Mouse (Mus musculus) forebrain, embryonic 13.5 days (tissue): ENCODE measurements around the gene Nfe2l3. TPM values are rescaled to one million over a fixed set of nuclear protein-coding genes. Genes with fewer than 3 reads are reported as not detected.
A peak's percentile ranks its signal among the peaks of the same experiment; 100 is the strongest.

ENCODE experiments used
- ATAC-seq: fragments of 200-750 bp; cut with Nextera tagmentation; 2 replicates; pipeline ENCODE4 v1.8.0; 2017
- H3K27ac ChIP-seq: fragments of 300-500 bp; sonication (generic); 2 replicates; pipeline ENCODE4 v1.5.1; 2015; ENCODE audit warnings: inconsistent platforms, mild to moderate bottlenecking, moderate library complexity
- H3K27me3 ChIP-seq: fragments of 300-500 bp; sonication (generic); 2 replicates; pipeline ENCODE4 v1.6.1; 2015; ENCODE audit warnings: mild to moderate bottlenecking, inconsistent platforms
- H3K36me3 ChIP-seq: fragments of 300-500 bp; sonication (generic); 2 replicates; pipeline ENCODE4 v1.6.1; 2015; ENCODE audit warnings: mild to moderate bottlenecking, inconsistent platforms; ENCODE audit not compliant: poor library complexity, severe bottlenecking
- H3K4me1 ChIP-seq: fragments of 300-500 bp; sonication (generic); 2 replicates; pipeline ENCODE4 v1.6.1; 2015; ENCODE audit warnings: inconsistent platforms
- H3K4me2 ChIP-seq: fragments of 300-500 bp; sonication (generic); 2 replicates; pipeline ENCODE4 v1.6.1; 2015; ENCODE audit warnings: inconsistent platforms, mild to moderate bottlenecking, moderate library complexity
- H3K4me3 ChIP-seq: fragments of 300-500 bp; sonication (generic); 2 replicates; pipeline ENCODE4 v1.5.1; 2015; ENCODE audit warnings: mild to moderate bottlenecking, inconsistent platforms
- H3K9ac ChIP-seq: fragments of 300-500 bp; sonication (generic); 2 replicates; pipeline ENCODE4 v1.6.1; 2015; ENCODE audit warnings: mild to moderate bottlenecking, inconsistent platforms
- H3K9me3 ChIP-seq: fragments of 300-500 bp; sonication (generic); replicated peaks from 2 replicates; pipeline ENCODE4 v1.6.1; 2016; ENCODE audit warnings: inconsistent platforms
- WGBS: fragments of 180-500 bp; shearing (Covaris S2); methylation state at CpG from one replicate; pipeline ENCODE4 v1.1.7; 2015; 5-methylcytosine and 5-hydroxymethylcytosine counted together
- polyA plus RNA-seq: library from polyadenylated mRNA; unstranded; fragments of >200 nt; fragmentation: Nextera tagmentation; extraction: Ambion mirVana; gene quantifications from 2 replicates; pipeline ENCODE4 v1.2.1, GENCODE M21; 2015

Nfe2l3 gene
- polyA plus RNA-seq, 1 experiment from 2014 or later: 3.8 TPM

GRCm38 (mm10) chr6:51404502-51404901 lies 28.0 kb upstream of the Nfe2l3 start:
- no peak for ATAC-seq
- H3K36me3 ChIP-seq: no peaks in the 10 kb centered on the region
- no peak overlapping the region for H3K4me3 ChIP-seq
- no peaks in the 10 kb centered on the region for H3K4me1 ChIP-seq
- H3K27me3 ChIP-seq: no peaks in the 10 kb centered on the region
- WGBS: 83% methylated on average over 4 of the region's 4 CpGs
- no peaks in the 10 kb centered on the region for H3K9me3 ChIP-seq
- no peak overlapping the region for H3K4me2 ChIP-seq
- no peak overlapping the region for H3K9ac ChIP-seq
- H3K27ac ChIP-seq: no peak overlapping the region

GRCm38 (mm10) chr6:51416433-51416832 lies 16.0 kb upstream of the Nfe2l3 start:
- H3K4me2 ChIP-seq: no peak overlapping the region
- WGBS: 64% methylated on average over 1 of the region's 1 CpGs
- no peak for ATAC-seq
- no peak overlapping the region for H3K9ac ChIP-seq
- no peaks in the 10 kb centered on the region for H3K36me3 ChIP-seq
- H3K4me1 ChIP-seq: no peaks in the 10 kb centered on the region
- H3K9me3 ChIP-seq: peaks cover 3% of the 10 kb centered on the region
- H3K27me3 ChIP-seq: no peaks in the 10 kb centered on the region
- no peak overlapping the region for H3K4me3 ChIP-seq
- H3K27ac ChIP-seq: no peak overlapping the region

- Histone ChIP-seq H3K4me3 (no peak overlapping the region), H3K9ac (no peak overlapping the region), H3K36me3 (no peaks in the 10 kb centered on the region), H3K27ac (no peak overlapping the region), H3K27me3 (no peaks in the 10 kb centered on the region), H3K9me3 (peaks cover 3% of the 10 kb centered on the region), H3K4me2 (no peak overlapping the region), H3K4me1 (no peaks in the 10 kb centered on the region)
- 87% methylated on average over 4 of the region's 4 CpGs for WGBS
- ATAC-seq: no peak
Measured at GRCm38 (mm10) chr6:51417306-51417936, 15.0 kb upstream of the Nfe2l3 start.

GRCm38 (mm10) chr6:51423466-51424122 lies 8.9 kb upstream of the Nfe2l3 start:
- no peak overlapping the region for H3K9ac ChIP-seq
- H3K4me2 ChIP-seq: no peak overlapping the region
- H3K27ac ChIP-seq: no peak overlapping the region
- no peak overlapping the region for H3K4me3 ChIP-seq
- no peak for ATAC-seq
- H3K36me3 ChIP-seq: no peaks in the 10 kb centered on the region
- H3K9me3 ChIP-seq: peaks cover 4% of the 10 kb centered on the region; the same call in 1 of the 2 replicates
- WGBS: 56% methylated on average over 11 of the region's 11 CpGs
- H3K4me1 ChIP-seq: no peaks in the 10 kb centered on the region
- H3K27me3 ChIP-seq: no peaks in the 10 kb centered on the region

- H3K4me2 ChIP-seq: no peak overlapping the region
- no peaks in the 10 kb centered on the region for H3K4me1 ChIP-seq
- no peaks in the 10 kb centered on the region for H3K27me3 ChIP-seq
- H3K27ac ChIP-seq: no peak overlapping the region
- WGBS: 95% methylated on average over 2 of the region's 2 CpGs
- ATAC-seq: no peak
- no peaks in the 10 kb centered on the region for H3K36me3 ChIP-seq
- H3K9me3 ChIP-seq: peaks cover 4% of the 10 kb centered on the region; the same call in 1 of the 2 replicates
- H3K9ac ChIP-seq: no peak overlapping the region
- no peak overlapping the region for H3K4me3 ChIP-seq
Measured at GRCm38 (mm10) chr6:51424537-51424936, 7.9 kb upstream of the Nfe2l3 start.

- Histone ChIP-seq H3K27me3 (peaks cover 42% of the 10 kb centered on the region), H3K4me2 (peak overlapping the region; percentile 89), H3K36me3 (no peaks in the 10 kb centered on the region), H3K27ac (no peak overlapping the region), H3K9me3 (no peaks in the 10 kb centered on the region), H3K9ac (no peak overlapping the region), H3K4me1 (peaks cover 21% of the 10 kb centered on the region), H3K4me3 (no peak overlapping the region)
- no peak for ATAC-seq
- WGBS: 32% methylated on average over 7 of the region's 7 CpGs
Measured at GRCm38 (mm10) chr6:51434270-51434669, 1.8 kb downstream of the Nfe2l3 start.

- Histone ChIP-seq H3K9ac (no peak overlapping the region), H3K4me2 (no peak overlapping the region), H3K4me3 (no peak overlapping the region), H3K9me3 (no peaks in the 10 kb centered on the region), H3K27me3 (peaks cover 27% of the 10 kb centered on the region), H3K27ac (no peak overlapping the region), H3K36me3 (no peaks in the 10 kb centered on the region), H3K4me1 (peaks cover 15% of the 10 kb centered on the region)
- 85% methylated on average over 4 of the region's 4 CpGs for WGBS
- no peak for ATAC-seq
Measured at GRCm38 (mm10) chr6:51437665-51438064, 5.2 kb downstream of the Nfe2l3 start.

GRCm38 (mm10) chr6:51438826-51439330 lies 6.4 kb downstream of the Nfe2l3 start:
- WGBS: 86% methylated on average over 9 of the region's 9 CpGs

GRCm38 (mm10) chr6:51442191-51442835 lies 9.8 kb downstream of the Nfe2l3 start:
- H3K9me3 ChIP-seq: no peaks in the 10 kb centered on the region
- no peak for ATAC-seq
- H3K27me3 ChIP-seq: no peaks in the 10 kb centered on the region
- H3K4me3 ChIP-seq: no peak overlapping the region
- no peak overlapping the region for H3K4me2 ChIP-seq
- no peak overlapping the region for H3K27ac ChIP-seq
- 61% methylated on average over 9 of the region's 9 CpGs for WGBS
- no peaks in the 10 kb centered on the region for H3K36me3 ChIP-seq
- no peak overlapping the region for H3K9ac ChIP-seq
- no peaks in the 10 kb centered on the region for H3K4me1 ChIP-seq

More at GRCm38 (mm10) chr6:51438826-51439330, 6.4 kb downstream of the Nfe2l3 start:
- Histone ChIP-seq H3K9ac (no peak overlapping the region), H3K4me1 (0 out of 2 replicates have a peak, but pooled peaks cover 4% of the 10 kb centered on the region), H3K27ac (no peak overlapping the region), H3K9me3 (no peaks in the 10 kb centered on the region), H3K4me2 (no peak overlapping the region), H3K27me3 (peaks cover 15% of the 10 kb centered on the region), H3K36me3 (no peaks in the 10 kb centered on the region), H3K4me3 (no peak overlapping the region)
- ATAC-seq: no peak

GRCm38 (mm10) chr6:51452927-51453503 lies 20.5 kb downstream of the Nfe2l3 start:
- ATAC-seq: no peak
- H3K4me2 ChIP-seq: no peak overlapping the region
- H3K27me3 ChIP-seq: no peaks in the 10 kb centered on the region
- no peak overlapping the region for H3K27ac ChIP-seq
- WGBS: 78% methylated on average over 7 of the region's 7 CpGs
- no peaks in the 10 kb centered on the region for H3K4me1 ChIP-seq
- H3K9ac ChIP-seq: no peak overlapping the region
- no peaks in the 10 kb centered on the region; the same call in 1 of the 2 replicates for H3K36me3 ChIP-seq
- H3K4me3 ChIP-seq: no peak overlapping the region
- no peaks in the 10 kb centered on the region for H3K9me3 ChIP-seq

GRCm38 (mm10) chr6:51454949-51455348 lies 22.5 kb downstream of the Nfe2l3 start:
- H3K9ac ChIP-seq: no peak overlapping the region
- H3K27ac ChIP-seq: no peak overlapping the region
- H3K4me3 ChIP-seq: no peak overlapping the region
- no peaks in the 10 kb centered on the region for H3K27me3 ChIP-seq
- no peak overlapping the region for H3K4me2 ChIP-seq
- H3K4me1 ChIP-seq: no peaks in the 10 kb centered on the region
- ATAC-seq: no peak
- peaks cover 12% of the 10 kb centered on the region for H3K36me3 ChIP-seq
- 67% methylated on average over 3 of the region's 3 CpGs for WGBS
- no peaks in the 10 kb centered on the region for H3K9me3 ChIP-seq

GRCm38 (mm10) chr6:51456198-51456597 lies 23.7 kb downstream of the Nfe2l3 start:
- Histone ChIP-seq H3K27ac (no peak overlapping the region), H3K4me1 (no peaks in the 10 kb centered on the region), H3K4me3 (no peak overlapping the region), H3K27me3 (no peaks in the 10 kb centered on the region), H3K9me3 (no peaks in the 10 kb centered on the region), H3K36me3 (peaks cover 22% of the 10 kb centered on the region), H3K9ac (no peak overlapping the region), H3K4me2 (no peak overlapping the region)
- no peak for ATAC-seq
- 81% methylated on average over 1 of the region's 1 CpGs for WGBS
